Mouse (Mus musculus): ENCODE measurements around the gene Cacna2d3. TPM values are rescaled to one million over a fixed set of nuclear protein-coding genes. Genes with fewer than 3 reads are reported as not detected.
A peak's percentile ranks its signal among the peaks of the same experiment; 100 is the strongest.

Gene Cacna2d3
- total and polyA plus RNA-seq, 3 experiments = not detected

DNA sequence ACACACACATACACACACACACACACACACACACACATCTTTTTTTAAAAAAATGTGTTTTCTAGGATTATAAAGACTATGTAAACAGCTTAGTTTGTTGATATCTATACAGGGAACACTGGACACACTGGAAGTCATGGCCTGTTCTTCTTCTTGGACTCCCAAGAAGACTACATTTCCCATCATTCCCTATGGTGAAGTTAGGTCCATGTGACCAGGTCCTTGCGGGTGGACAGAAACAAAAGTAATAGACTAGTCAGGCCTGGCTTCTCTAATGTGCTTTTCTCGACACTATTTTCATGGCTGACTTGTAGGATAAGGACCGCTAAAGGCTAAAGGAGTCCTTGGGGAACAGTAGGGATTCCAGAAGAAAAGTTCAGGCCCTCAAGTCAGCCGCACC lies 78.4 kb downstream of the Cacna2d3 start:
- Histone ChIP-seq H3K27me3 (replicated peaks) (peaks cover 27% of the 10 kb centered on the region), H3K4me3 (replicated peaks in 1 of 3; ENCODE audit: low read depth in 2 of 3, low read length in 2 of 3, poor library complexity in 1 of 3) (no peak overlapping the region), H3K36me3 (replicated peaks in 1 of 2; ENCODE audit: control insufficient read depth in 1 of 2, insufficient read depth in 1 of 2, low read length in 1 of 2) (no peaks in the 10 kb centered on the region), H3K4me2 (ENCODE audit: insufficient read depth, low read depth, poor library complexity, severe bottlenecking) (no peak overlapping the region), H3K4me1 (ENCODE audit: control insufficient read depth in 1 of 2, insufficient read depth in 2 of 2) (no peaks in the 10 kb centered on the region), H3K9me3 (replicated peaks; ENCODE audit: low read length) (no peaks in the 10 kb centered on the region), H3K9ac (ENCODE audit: insufficient read depth, low read depth) (no peak overlapping the region), H3K79me2 (replicated peaks; ENCODE audit: control insufficient read depth, extremely low read depth, insufficient read depth, poor library complexity, severe bottlenecking) (no peaks in the 10 kb centered on the region), H3K27ac (ENCODE audit: insufficient read depth, low read depth) (no peak overlapping the region)
- in situ Hi-C loops (cut with MboI; ENCODE audit: low pct_ligation_motif_present, low pct_unique_long_range_greater_than_20kb, low sequenced_read_pairs) = no loop called here
- TF ChIP-seq UBTF (IDR thresholded peaks at IDR 0.05; ENCODE audit: low read depth, low read length) (no peak), MYC (IDR thresholded peaks at IDR 0.05; ENCODE audit: low read depth, low read length) (no peak), TCF12 (IDR thresholded peaks at IDR 0.05; ENCODE audit: low read depth, low read length) (no peak), ZNF384 (IDR thresholded peaks at IDR 0.05; ENCODE audit: low read depth, low read length) (no peak), TBP (conservative IDR thresholded peaks at IDR 0.05; ENCODE audit: low read depth, low read length) (no peak), PAX5 (IDR thresholded peaks at IDR 0.05; ENCODE audit: low read length) (no peak), JUND (conservative IDR thresholded peaks at IDR 0.05; ENCODE audit: low read depth, low read length) (no peak), USF1 (IDR thresholded peaks at IDR 0.05; ENCODE audit: low read depth, low read length) (peak; percentile 22; the same call in 1 of the 2 replicates), HCFC1 (IDR thresholded peaks at IDR 0.05; ENCODE audit: low read depth, low read length) (peak; percentile 68)
- no peak for DNase-seq (ENCODE audit: extremely low read depth)
- dilution Hi-C loops (cut with MboI; ENCODE audit: extremely low pct_ligation_motif_present, extremely low pct_unique_long_range_greater_than_20kb, low sequenced_read_pairs) = no loop called here

GRCm38 (mm10) chr14:29639266-29639665 lies 82.4 kb downstream of the Cacna2d3 start:
- no peak for TF ChIP-seq SMC3 (IDR thresholded peaks at IDR 0.05; ENCODE audit: low read depth, low read length)
- TF ChIP-seq CHD2 (IDR thresholded peaks at IDR 0.05; ENCODE audit: low read length) = no peak
- Histone ChIP-seq H3K4me1 (ENCODE audit: control insufficient read depth in 1 of 2, insufficient read depth in 2 of 2) (no peaks in the 10 kb centered on the region), H3K27ac (ENCODE audit: insufficient read depth, low read depth) (no peak overlapping the region), H3K79me2 (replicated peaks; ENCODE audit: control insufficient read depth, extremely low read depth, insufficient read depth, poor library complexity, severe bottlenecking) (no peaks in the 10 kb centered on the region), H3K4me3 (replicated peaks in 1 of 3; ENCODE audit: low read depth in 2 of 3, low read length in 2 of 3, poor library complexity in 1 of 3) (no peak overlapping the region), H3K27me3 (replicated peaks) (peaks cover 12% of the 10 kb centered on the region), H3K4me2 (ENCODE audit: insufficient read depth, low read depth, poor library complexity, severe bottlenecking) (no peak overlapping the region), H3K9me3 (replicated peaks; ENCODE audit: low read length) (no peaks in the 10 kb centered on the region), H3K36me3 (replicated peaks in 1 of 2; ENCODE audit: control insufficient read depth in 1 of 2, insufficient read depth in 1 of 2, low read length in 1 of 2) (no peaks in the 10 kb centered on the region), H3K9ac (ENCODE audit: insufficient read depth, low read depth) (no peak overlapping the region)
- dilution Hi-C loops (cut with MboI; ENCODE audit: extremely low pct_ligation_motif_present, extremely low pct_unique_long_range_greater_than_20kb, low sequenced_read_pairs) (no loop called here), in situ Hi-C loops (cut with MboI; ENCODE audit: low pct_ligation_motif_present, low pct_unique_long_range_greater_than_20kb, low sequenced_read_pairs) (no loop called here)
- DNase-seq (ENCODE audit: extremely low read depth) = no peak

- Histone ChIP-seq H3K4me1 (ENCODE audit: control insufficient read depth in 1 of 2, insufficient read depth in 2 of 2) (no peaks in the 10 kb centered on the region), H3K9me3 (replicated peaks; ENCODE audit: low read length) (no peaks in the 10 kb centered on the region), H3K4me3 (replicated peaks in 1 of 3; ENCODE audit: low read depth in 2 of 3, low read length in 2 of 3, poor library complexity in 1 of 3) (no peak overlapping the region), H3K36me3 (replicated peaks in 1 of 2; ENCODE audit: control insufficient read depth in 1 of 2, insufficient read depth in 1 of 2, low read length in 1 of 2) (no peaks in the 10 kb centered on the region), H3K4me2 (ENCODE audit: insufficient read depth, low read depth, poor library complexity, severe bottlenecking) (no peak overlapping the region), H3K9ac (ENCODE audit: insufficient read depth, low read depth) (no peak overlapping the region), H3K27me3 (replicated peaks) (peaks cover 63% of the 10 kb centered on the region), H3K79me2 (replicated peaks; ENCODE audit: control insufficient read depth, extremely low read depth, insufficient read depth, poor library complexity, severe bottlenecking) (no peaks in the 10 kb centered on the region), H3K27ac (ENCODE audit: insufficient read depth, low read depth) (no peak overlapping the region)
- no peak for TF ChIP-seq EP300 (IDR thresholded peaks at IDR 0.05; ENCODE audit: low read length)
- TF ChIP-seq GABPA (IDR thresholded peaks at IDR 0.05; ENCODE audit: insufficient replicate concordance, low read depth, low read length) = no peak
- TF ChIP-seq MAX (IDR thresholded peaks at IDR 0.05; ENCODE audit: low read length) = no peak
- TF ChIP-seq RCOR1 (conservative IDR thresholded peaks at IDR 0.05; ENCODE audit: low read depth, low read length) = no peak
- no peak for TF ChIP-seq UBTF (IDR thresholded peaks at IDR 0.05; ENCODE audit: low read depth, low read length)
- TF ChIP-seq ZNF384 (IDR thresholded peaks at IDR 0.05; ENCODE audit: low read depth, low read length) = no peak
- TF ChIP-seq JUN (IDR thresholded peaks at IDR 0.05; ENCODE audit: insufficient read depth, low read depth, low read length) = no peak
- TF ChIP-seq RAD21 (IDR thresholded peaks at IDR 0.05; ENCODE audit: low read depth, low read length) = no peak
- no peak for TF ChIP-seq JUND (conservative IDR thresholded peaks at IDR 0.05; ENCODE audit: low read depth, low read length)
- TF ChIP-seq SMC3 (IDR thresholded peaks at IDR 0.05; ENCODE audit: low read depth, low read length) = no peak
- TF ChIP-seq SIN3A (IDR thresholded peaks at IDR 0.05; ENCODE audit: low read length) = no peak
- no peak for TF ChIP-seq TCF12 (IDR thresholded peaks at IDR 0.05; ENCODE audit: low read depth, low read length)
- no peak for TF ChIP-seq MAFK (IDR thresholded peaks at IDR 0.05; ENCODE audit: insufficient replicate concordance, low read length)
- TF ChIP-seq NRF1 (IDR thresholded peaks at IDR 0.05; ENCODE audit: low read depth, low read length) = no peak
- no peak for TF ChIP-seq ZMIZ1 (IDR thresholded peaks at IDR 0.05; ENCODE audit: low read depth, low read length)
- TF ChIP-seq TBP (conservative IDR thresholded peaks at IDR 0.05; ENCODE audit: low read depth, low read length) = no peak
- TF ChIP-seq NELFE (IDR thresholded peaks at IDR 0.05; ENCODE audit: low read depth, low read length) = no peak
- in situ Hi-C loops (cut with MboI; ENCODE audit: low pct_ligation_motif_present, low pct_unique_long_range_greater_than_20kb, low sequenced_read_pairs) = no loop called here
- DNase-seq (ENCODE audit: extremely low read depth) = no peak
- dilution Hi-C loops (cut with MboI; ENCODE audit: extremely low pct_ligation_motif_present, extremely low pct_unique_long_range_greater_than_20kb, low sequenced_read_pairs) = no loop called here
These were observed 93.5 kb downstream of the Cacna2d3 start for GRCm38 (mm10) chr14:29628213-29628612.

Measured in CH12.LX (cell line).